Mouse (Mus musculus) kidney, adult 11 months (tissue): Measurements from ENCODE around the gene Wdr4.

Experiments
- DNase-seq: peaks from one replicate; pipeline ENCODE4 v3.0.0; 2022

Wdr4 gene

DNA sequence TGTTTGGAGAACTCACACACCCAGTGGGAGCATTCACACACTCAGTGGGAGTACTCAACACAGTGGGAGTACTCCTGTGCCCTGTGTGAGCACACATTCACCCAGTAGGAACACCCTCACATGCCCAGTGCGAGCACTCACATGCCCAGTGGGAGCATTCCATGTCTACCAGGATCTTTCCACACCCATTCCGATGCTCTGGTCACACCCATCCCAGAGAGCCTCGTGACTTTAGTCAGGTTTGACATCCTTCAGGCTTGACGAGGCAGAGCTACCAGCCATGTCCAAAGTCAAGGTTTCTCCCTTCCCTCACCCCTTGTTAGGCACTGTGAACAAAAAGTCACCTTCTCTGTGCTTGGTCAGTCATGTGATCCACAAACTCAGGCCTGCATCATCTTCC, 15.6 kb upstream of the Wdr4 start:
- DNase-seq: peak; percentile 72

DNA sequence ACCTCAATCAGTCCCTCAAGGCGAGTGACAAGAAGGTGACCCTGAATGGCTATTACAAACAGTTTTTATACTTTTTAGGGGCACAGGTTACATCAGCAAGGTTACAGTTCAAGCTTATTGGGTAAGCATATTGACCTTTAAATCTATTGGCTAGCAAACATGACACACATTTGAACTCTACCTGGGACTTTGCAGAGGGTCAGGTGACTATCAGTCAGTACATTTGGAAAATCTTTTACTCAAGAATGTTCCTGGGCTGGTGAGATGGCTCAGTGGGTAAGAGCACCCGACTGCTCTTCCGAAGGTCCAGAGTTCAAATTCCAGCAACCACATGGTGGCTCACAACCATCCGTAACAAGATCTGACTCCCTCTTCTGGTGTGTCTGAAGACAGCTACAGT, 12.6 kb upstream of the Wdr4 start:
- DNase-seq: peak; percentile 31

DNA sequence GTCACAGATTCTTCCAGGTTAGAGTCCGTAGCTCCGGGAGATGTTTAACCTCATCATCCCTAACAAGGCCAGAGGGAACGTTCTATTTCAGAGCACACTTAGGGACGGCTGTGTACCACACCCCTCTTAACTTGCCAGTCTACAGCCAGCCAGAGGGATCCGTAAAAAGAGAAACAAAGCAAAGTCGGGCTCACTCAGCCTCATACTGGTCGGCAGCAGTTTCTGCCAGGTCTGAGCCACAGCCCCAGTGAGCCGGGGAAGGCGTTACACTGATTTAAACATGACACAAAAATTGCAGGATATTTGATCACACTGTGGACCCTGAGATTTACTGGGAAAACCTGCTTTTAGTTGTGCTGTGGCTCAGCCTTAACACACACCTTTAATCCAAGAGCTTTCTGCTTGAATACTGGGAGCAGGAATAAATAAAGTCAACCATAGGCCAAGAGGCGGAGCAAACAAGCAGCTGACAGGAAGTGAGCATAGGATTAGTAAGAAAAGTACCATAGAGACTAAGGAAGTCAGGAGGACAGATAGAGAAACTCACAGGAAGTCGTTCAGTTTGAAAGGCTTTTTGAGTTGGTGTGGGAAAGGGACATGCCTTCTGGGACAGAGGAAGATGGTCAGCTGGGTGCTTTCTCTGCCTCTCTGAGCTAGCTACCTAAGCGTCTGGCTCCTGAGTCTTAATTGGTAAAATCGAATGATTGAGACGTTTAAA, 11.8 kb upstream of the Wdr4 start:
- DNase-seq: no peak

DNA sequence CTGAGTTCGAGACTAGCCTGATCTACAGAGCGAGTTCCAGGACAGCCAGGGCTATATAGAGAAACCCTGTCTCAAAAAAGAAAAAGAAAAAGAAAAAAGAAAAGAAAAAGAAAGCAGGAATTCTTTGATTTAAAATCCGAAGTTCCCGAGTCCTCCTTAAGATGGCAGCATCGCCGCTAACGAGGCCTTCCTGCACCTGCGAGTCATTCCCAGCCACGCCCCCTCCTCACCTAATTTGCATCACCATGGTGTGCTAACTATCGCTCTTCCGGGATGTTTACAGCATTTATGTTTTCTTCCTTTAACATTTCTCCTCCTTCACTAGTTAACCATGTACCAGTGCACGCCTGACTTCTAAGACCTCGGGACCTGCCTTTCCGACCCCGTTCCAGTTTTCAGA, 9.5 kb upstream of the Wdr4 start:
- no peak for DNase-seq

DNA sequence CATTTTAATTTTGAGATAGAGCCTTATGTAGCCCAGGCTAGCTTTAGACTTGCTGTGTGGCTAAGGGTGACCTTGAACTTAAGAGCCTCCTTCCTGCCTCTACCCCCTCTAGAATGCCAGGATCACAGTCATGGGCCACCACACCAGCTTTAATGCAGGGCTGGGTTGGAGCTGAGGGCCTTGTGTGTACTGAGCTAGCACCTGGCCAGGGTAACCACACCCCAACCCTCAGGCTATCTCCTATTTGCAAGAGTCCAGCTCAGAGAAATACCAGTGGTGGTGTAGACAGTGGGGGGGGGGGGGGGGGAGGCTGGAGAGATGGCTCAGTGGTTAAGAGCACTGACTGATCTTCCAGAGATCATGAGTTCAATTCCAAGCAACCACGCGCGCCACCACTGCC, 6.0 kb upstream of the Wdr4 start:
- DNase-seq: no peak

DNA sequence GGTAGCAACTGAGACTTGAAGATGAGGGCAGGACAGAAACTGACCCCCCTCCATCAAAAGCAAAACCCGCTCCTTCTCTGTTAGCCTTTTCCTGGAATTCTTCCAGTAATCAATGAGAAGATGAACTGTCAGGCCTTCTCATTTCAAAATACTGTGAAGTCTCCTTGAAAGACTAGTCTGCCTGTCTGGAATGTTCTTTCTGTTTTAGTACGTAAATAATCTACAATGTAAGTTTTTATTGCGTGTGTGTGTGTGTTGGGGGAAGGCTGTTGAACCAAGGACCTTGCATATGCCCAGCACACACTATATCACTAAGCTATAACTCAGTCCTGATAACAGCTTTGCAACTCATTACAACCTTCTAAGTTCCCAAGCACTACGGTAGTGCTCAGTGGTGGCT, 5.3 kb upstream of the Wdr4 start:
- no peak for DNase-seq

DNA sequence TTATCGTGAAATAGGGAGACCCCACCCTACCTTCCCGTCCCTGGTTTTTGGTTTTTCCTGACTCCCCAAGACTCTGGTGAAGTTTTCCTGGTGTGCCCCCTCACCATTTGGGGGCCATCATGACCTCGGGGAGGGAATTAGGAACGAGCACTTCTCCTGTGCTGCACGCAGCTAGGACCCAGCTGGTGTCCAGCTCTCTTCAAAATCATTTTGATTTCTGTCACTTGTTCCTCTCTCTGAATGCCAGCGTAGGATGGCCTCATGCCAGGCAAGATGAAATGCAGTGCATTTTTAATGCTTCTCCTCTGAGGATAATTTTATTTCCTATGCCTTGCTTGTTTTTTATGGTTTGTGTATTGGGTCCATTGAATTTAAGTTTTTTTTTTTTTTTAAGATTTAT, 2.2 kb upstream of the Wdr4 start:
- DNase-seq: no peak

DNA sequence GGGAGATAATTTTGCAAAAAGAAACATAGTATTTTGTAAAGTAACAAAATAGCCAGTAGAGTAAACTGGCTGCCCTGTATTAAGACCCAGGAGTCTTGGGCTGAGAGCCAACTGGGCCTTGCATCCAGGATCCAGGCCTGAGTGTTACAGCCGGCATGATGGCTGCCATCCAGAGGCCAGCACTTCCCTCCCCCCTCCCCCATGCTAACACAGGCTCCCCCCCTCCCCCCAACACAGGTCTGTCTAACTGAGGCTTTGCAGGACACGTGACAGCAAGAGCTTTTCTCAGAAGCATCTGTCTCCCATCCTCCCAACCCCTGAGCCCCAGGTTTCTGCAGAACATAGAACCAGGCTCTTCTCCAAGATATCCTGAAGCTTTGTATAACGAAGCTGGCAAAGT, 1.1 kb upstream of the Wdr4 start:
- peak; percentile 64 for DNase-seq

DNA sequence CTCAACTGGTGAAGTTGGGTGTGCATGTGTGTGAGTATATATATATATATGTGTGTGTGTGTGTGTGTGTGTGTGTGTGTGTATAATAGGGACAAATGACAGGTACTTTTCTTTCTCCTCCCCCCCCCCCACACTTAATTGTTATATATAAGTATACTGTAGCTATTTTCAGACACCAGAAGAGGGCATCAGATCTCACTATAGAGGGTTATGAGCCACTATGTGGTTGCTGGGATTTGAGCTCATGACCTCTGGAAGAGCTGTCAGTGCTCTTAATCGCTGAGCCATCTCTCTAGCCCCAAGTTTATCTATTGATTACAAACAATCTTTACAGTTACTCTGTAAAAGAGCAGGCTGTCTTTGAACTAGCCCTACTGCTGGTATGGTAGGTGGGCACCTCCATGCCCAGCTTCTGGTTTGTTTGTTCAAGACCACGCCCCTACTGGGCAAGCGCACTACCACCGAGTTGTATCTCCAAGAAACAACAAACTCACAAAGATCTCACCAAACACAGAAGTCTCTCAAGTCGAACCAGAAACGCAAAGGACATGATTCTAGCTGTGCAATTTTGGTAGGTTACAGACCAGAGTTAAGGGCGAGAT, 335 bp downstream of the Wdr4 start:
- DNase-seq: no peak

DNA sequence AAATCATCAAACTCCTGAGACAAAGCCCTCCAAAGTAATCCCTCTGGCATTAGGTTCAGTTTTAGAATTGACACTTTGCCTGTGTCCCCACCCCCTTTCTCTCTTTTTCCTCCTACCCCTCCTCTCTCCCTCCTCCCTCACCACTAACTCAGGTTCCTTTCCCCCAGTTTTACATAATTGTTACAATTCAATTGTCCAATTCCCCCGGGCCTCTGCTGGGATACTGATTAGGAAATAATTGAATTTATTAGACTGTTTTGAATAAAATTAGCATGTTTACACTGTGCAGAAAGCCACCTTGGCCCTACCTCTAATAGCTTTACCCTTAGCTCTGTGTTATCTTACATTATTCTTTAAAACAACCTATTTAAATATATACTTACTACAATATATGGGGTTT, 5.1 kb downstream of the Wdr4 start:
- no peak for DNase-seq

DNA sequence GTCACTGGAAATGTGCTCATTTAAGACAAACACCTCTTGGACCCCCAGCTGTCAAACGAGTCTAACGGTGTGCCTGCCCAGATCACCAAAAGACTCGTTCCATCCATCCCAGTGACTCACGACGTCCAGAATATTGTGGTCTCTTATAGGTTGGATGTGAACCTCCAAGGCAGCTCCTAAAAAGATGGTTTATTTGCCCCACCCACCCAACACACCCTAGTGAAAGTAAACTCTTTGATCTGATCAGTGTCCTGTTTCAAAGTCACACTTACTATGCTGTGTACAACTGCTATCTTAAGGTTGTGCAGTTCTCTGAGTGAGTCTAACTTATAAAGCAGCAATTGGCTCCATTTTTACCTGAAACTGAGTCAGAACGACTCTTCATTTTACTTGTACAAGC, 7.2 kb downstream of the Wdr4 start:
- no peak for DNase-seq

DNA sequence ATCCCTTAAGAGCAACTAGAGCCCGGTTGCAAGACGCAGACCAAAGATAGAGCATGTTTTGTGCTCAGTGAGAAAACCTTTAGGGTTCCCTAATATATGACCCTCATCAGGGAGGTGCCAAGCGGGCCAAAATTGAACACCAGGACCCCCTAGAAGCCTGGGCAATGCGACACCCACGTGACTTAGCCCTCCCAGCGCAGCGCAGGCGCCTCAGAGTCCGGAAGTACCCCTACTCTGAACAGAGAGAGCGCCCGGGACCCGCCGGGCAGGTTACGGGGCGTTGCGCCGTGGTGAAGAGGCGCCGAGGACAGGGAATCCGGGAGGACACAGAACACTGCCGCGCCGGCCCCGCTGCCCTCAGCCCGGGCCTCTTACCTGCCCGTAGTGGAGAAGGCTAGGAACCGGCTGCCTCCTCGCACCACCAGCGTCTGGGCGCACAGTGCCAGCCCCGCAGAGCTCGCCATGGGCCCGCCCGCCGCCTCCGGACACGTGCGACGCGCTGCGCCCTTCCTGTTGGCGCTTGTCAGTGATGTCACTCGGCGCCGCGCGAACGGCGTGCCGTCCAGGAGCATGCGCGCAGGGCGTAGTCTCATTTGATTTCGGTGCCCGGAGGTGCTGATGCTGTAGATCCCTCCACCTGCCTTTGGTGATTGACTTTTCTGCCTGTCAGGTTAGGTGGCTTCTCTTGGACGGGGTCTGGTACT, 7.8 kb downstream of the Wdr4 start:
- DNase-seq: peak; percentile 78

DNA sequence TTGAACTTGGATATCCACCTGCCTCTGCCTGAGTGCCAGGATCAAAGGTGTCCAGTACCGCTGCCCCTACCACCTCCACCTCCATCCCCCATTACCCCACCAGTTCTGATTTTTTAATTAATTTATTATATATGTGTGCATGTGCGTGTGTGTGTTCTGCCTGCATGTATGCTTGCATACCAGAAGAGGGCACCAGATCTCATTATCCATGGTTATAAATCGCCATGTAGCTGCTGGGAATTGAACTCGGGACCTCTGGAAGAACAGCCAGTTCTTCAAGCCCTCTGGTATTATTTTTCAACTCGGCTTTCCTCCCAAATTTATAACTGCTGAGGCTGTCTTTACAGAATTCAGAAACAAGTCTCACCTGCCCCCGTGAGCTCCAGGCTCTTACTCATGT, 8.8 kb downstream of the Wdr4 start:
- no peak for DNase-seq

DNA sequence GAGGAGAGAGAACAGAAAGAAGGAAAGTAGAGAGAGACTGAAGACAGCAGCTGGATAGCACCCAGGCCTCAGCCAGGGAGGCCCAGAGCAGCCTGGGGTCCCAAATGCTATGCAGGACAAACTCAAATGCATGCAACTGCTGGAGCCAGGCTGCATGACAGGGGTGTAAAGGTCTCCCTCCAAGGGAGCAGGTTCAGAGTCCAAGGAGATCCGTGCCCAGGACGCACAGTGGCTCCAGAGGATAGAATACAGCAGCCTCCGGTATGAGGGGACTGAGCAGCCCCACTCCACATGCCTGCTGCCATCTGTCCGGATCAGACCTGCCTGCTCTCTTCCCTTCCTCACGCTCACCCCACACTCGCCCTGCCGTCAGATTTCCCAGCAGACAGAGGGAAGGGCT, 13.5 kb downstream of the Wdr4 start:
- peak; percentile 80 for DNase-seq

DNA sequence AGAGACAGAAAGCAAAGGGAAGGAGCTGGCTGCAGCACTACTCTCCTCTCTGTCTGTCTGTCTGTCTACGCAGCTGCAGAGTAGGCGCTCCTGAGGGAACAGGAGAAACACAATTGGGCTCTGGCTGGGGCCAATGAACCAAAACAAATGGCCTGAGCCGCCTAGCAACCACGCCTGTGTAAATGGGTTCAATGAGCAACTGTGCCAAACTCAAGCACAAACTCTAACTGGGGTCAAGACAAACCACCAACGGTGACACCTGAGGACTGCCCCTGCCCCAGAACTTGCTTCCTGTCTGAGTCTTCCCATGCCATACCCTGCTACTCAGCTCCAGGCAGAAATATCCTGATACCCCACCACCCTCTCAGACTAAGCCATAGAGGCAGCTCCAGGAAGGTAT, 14.8 kb downstream of the Wdr4 start:
- DNase-seq: peak; percentile 93

DNA sequence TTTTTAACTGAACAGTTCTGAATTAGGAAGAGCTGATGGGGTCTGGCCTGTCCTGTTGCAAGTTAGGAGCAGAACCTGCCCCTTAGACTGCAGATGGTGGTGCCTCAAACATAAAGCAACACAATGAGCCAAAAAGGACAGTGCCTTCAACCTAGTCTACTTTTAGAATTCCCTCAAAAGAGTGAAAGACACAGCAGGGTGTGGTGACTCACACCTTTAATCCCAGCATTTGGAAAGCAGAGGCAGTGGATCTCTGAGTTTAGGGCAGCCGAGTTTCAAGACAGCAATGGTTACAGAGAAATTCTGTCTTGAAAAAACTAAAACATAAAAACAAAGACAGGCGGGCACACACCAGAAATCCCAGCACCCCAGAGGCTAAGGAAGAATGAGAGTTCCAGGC, 15.8 kb downstream of the Wdr4 start:
- no peak for DNase-seq

DNA sequence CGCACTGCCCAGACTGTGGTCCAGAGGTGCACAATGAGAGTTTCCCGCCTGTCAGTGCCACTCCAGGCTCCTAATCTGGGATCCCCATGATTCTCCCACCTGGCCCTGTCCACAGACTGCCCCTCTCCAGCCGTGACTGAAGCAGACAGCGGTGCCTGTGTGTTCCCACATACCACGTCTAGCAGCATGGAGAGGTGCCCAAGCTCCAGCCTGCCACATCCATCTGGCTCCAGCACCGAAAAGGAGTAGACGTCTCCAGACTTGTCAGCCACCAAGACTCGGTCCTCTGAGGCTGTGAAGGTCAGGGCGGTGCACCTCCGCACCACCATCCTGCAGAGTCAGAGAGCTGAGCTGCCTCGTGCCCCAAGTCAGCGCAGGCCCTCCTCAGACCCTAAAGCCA, 16.4 kb downstream of the Wdr4 start:
- DNase-seq: no peak

DNA sequence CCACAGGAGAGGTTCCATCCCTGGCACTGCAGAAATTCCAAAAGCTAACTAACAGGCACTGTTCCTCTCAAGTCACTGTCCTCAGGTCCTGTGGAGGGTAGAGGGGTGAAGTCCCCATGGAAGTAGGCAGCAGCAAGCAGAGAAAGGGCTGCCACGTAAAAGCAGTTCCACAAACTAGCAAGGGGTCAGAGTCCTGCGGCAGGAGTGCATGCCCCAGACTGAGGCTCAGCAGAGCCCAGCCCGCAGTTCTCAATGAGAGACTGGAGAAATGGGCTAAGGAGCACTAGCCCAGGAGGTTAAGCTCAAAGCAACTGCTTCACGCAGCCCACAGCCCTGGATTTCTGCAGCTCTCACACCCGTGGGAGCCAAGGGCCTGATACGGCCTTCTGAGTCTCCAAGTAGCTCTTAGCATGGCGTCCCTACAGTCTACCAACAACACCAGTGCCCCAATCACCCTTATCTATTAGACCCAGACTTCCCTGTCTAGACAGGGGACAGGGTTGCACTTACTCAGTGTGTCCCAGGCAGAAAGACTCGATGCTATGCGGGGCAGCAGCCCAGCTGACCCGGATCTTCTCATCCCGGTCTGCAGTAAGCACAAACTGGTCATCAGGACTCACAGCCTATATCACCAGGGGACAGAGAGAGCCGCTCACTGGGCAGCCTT, 17.4 kb downstream of the Wdr4 start:
- DNase-seq: peak; percentile 39

DNA sequence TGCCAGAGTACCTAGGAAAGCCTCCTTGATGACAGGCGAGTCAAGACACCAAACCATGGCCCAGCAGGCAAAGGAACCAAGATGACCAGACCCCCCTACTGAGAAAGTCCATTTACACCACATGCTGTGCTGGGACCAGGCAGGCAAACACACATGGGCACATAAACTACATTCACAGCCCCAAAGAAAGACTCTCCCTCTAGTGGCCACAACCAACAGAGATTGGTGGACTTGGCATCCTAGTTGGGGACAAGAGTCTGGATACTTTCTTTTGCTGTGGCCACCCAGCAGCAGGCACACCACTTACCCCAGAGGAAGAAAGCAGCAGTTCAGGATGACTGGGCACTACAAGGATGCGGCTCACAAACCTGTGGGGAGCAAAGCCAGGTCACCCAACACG, 18.9 kb downstream of the Wdr4 start:
- no peak for DNase-seq

DNA sequence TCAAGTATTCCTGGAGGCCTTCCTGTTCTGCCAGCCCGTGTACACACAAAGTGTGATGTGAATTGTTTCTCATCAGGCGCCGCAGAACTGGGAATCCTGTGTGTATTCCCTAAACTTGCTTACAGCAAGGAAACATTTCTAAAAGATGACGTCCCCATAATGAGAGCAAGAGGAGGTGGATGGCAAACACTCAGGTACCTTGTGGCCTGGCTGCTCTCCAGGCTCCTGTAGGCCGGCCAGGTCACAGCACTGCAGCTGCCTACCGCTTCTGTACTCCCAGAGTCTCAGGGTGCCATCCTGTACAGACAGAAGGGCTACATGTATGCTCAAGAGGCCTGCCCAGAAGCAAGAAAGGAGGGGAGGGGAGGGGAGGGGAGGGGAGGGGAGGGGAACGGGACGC, 19.4 kb downstream of the Wdr4 start:
- no peak for DNase-seq

DNA sequence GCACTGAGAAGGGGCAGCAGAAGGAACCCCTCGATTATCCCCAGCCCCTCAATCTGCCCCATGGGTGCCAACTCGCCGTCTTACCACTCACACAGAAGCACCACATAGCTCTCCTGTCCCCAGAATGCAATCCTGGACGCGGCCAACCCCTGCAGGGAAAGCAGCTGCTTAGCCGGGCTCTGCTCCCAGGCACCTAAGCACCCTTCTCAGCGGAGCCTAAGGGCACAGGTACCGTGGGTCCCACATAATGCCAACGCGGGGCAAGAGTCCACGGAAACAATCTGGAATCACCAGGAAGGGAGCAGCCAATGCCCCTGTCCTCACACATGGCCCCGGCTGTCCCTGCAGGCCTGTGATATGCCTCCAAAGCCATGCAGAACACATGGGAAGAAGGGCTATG, 20.1 kb downstream of the Wdr4 start:
- DNase-seq: no peak

DNA sequence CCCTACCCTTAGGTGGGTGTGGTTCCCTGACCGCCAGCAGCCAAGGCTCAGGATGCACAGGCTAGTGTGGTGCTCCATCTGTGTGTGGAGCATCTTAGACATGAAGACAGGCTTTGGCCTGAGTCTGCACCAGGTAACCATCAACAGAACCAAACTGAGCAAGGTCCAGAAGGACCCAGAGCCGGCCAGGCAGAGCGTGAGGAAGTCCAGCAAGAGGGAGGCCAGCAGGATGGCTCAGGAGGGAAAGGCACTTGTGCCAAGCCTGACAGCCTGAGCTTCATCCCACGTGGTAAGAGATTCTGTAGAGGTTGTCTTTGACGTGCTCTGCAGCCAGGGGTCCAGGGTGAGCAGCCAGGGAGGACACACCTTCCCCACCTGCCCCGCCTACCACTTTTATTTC, 22.1 kb downstream of the Wdr4 start:
- DNase-seq: no peak

DNA sequence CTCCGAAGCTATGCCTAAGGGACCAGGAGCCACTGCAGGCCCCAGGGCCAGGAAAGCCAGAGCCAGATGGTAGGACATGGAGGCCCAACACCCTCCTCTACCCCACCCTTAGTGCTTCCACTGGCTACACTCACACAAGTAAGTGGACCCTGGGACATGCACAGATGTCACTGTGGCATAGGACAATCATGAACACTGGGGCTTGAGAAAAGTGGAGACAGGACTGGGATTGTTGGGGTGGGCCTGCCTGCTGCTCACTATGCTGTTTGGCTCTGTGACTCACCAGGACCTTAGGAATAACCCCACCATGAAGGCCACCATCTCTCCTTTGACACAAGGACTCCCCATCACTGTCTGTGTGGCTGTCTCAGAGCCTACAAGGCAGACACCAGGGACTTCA, 24.8 kb downstream of the Wdr4 start:
- no peak for DNase-seq

DNA sequence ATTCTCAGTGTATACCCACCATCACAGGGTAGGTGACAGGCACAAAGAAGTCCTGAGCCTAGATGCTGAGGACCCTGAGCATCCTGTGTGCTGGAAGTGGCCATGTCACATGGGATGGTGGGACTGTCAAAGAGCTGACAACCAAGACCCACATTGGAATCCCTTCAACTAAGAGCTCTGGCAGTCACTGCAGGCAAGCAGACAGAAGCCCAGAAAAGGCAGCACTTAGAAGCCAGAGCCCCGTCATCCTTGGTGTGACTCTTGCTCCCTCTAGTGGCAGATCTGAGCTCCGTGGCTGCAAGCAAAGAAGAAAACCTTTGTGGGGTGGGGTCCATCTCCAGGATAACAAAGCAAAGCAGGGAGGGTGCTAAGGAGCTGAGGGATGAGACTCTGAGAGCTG, 27.4 kb downstream of the Wdr4 start:
- DNase-seq: peak; percentile 56
